Mouse (Mus musculus) forebrain, embryonic 14.5 days (tissue): Measurements from ENCODE around the gene Tmed2. TPM values are rescaled to one million over a fixed set of nuclear protein-coding genes. Genes with fewer than 3 reads are reported as not detected.
A peak's percentile ranks its signal among the peaks of the same experiment; 100 is the strongest.
"Not testable (repeated sequence)": the region's sequence is repeated elsewhere in the genome, so short reads cannot be mapped to it uniquely, and the experiment has no call there.

Source experiments
- ATAC-seq: fragments of 200-750 bp; cut with Nextera tagmentation; 2 replicates; pipeline ENCODE4 v1.8.0; 2017; ENCODE audit warnings: mild to moderate bottlenecking, moderate library complexity
- DNase-seq: peaks from one replicate; pipeline ENCODE4 v3.0.0-alpha.2; 2015; ENCODE audit warnings: low spot score
- H3K27ac ChIP-seq: fragments of 300-500 bp; sonication (generic); 2 replicates; pipeline ENCODE4 v1.5.1; 2014; ENCODE audit warnings: low read depth, mild to moderate bottlenecking, control low read depth, low read length, moderate library complexity
- H3K27me3 ChIP-seq: fragments of 300-500 bp; sonication (generic); replicated peaks from 2 replicates; pipeline ENCODE4 v1.6.1; 2014; ENCODE audit warnings: low read length, control low read depth, mixed read lengths; ENCODE audit not compliant: control insufficient read depth, insufficient read depth
- H3K36me3 ChIP-seq: fragments of 300-500 bp; sonication (generic); 2 replicates; pipeline ENCODE4 v1.6.1; 2014; ENCODE audit warnings: low read length, control low read depth; ENCODE audit not compliant: control insufficient read depth, insufficient read depth
- H3K4me1 ChIP-seq: fragments of 300-500 bp; sonication (generic); 2 replicates; pipeline ENCODE4 v1.6.1; 2014; ENCODE audit warnings: antibody characterized with exemption, low read length, control low read depth; ENCODE audit not compliant: control insufficient read depth, insufficient read depth
- H3K4me2 ChIP-seq: fragments of 300-500 bp; sonication (generic); 2 replicates; pipeline ENCODE4 v1.6.1; 2014; ENCODE audit warnings: mild to moderate bottlenecking, control low read depth, low read length
- H3K4me3 ChIP-seq: fragments of 300-500 bp; sonication (generic); 2 replicates; pipeline ENCODE4 v1.5.1; 2014; ENCODE audit warnings: low read depth, low read length, control low read depth
- H3K9ac ChIP-seq: fragments of 300-500 bp; sonication (generic); 2 replicates; pipeline ENCODE4 v1.6.1; 2014; ENCODE audit warnings: mild to moderate bottlenecking, low read length, control low read depth, moderate library complexity
- H3K9me3 ChIP-seq: fragments of 300-500 bp; sonication (generic); replicated peaks from 2 replicates; pipeline ENCODE4 v1.6.1; 2016; ENCODE audit warnings: low read length, control low read depth, mixed read lengths; ENCODE audit not compliant: control insufficient read depth
- WGBS: fragments of 180-500 bp; shearing (Covaris S2); extraction: QIAGEN DNeasy Blood & Tissue Kit; methylation state at CpG from one replicate; pipeline ENCODE4 v1.1.7; 2014; 5-methylcytosine and 5-hydroxymethylcytosine counted together
- polyA plus RNA-seq: library from polyadenylated mRNA; unstranded; fragments of >200 nt; fragmentation: Nextera tagmentation; extraction: Ambion mirVana; gene quantifications from 2 replicates; pipeline ENCODE4 v1.2.1, GENCODE M21; 2014

Gene Tmed2
- polyA plus RNA-seq, 1 experiment from 2014 or later: 416 TPM

GRCm38 (mm10) chr5:124541602-124541973, 1.1 kb downstream of the Tmed2 start:
- ATAC-seq: no peak
- 16% methylated on average over 8 of the region's 8 CpGs for WGBS
- H3K27ac ChIP-seq: no peak overlapping the region

DNA sequence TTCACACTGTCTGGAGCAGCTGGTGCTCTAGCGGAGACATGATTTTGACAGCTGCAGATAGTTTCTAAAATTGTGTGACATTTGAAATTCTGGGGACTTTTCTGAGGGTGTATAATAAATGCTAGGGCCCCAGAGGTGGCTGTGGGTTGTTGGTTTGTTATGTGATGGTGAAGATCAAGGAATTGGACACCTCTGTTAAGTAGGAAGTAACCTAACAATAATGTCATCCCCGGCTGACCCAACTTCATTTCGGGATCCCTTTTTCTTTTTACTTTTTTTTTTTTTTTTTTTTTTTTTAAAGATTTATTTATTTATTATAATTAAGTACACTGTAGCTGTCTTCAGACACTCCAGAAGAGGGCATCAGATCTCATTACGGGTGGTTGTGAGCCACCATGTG, 10.2 kb downstream of the Tmed2 start:
- peaks cover 47% of the 10 kb centered on the region for H3K36me3 ChIP-seq
- H3K27ac ChIP-seq, H3K27me3 ChIP-seq, H3K4me3 ChIP-seq, H3K4me2 ChIP-seq, H3K4me1 ChIP-seq, H3K9me3 ChIP-seq, DNase-seq, ATAC-seq, H3K9ac ChIP-seq: not testable (repeated sequence)
- 85% methylated on average over 4 of the region's 4 CpGs for WGBS

More at GRCm38 (mm10) chr5:124541602-124541973, 1.1 kb downstream of the Tmed2 start:
- peak overlapping the region; percentile 85 for H3K4me2 ChIP-seq
- peaks cover 12% of the 10 kb centered on the region for H3K4me1 ChIP-seq
- peaks cover 44% of the 10 kb centered on the region for H3K36me3 ChIP-seq
- H3K9ac ChIP-seq: peak overlapping the region; percentile 80
- no peaks in the 10 kb centered on the region for H3K9me3 ChIP-seq
- DNase-seq: no peak
- no peaks in the 10 kb centered on the region for H3K27me3 ChIP-seq
- H3K4me3 ChIP-seq: peak overlapping the region; percentile 90

DNA sequence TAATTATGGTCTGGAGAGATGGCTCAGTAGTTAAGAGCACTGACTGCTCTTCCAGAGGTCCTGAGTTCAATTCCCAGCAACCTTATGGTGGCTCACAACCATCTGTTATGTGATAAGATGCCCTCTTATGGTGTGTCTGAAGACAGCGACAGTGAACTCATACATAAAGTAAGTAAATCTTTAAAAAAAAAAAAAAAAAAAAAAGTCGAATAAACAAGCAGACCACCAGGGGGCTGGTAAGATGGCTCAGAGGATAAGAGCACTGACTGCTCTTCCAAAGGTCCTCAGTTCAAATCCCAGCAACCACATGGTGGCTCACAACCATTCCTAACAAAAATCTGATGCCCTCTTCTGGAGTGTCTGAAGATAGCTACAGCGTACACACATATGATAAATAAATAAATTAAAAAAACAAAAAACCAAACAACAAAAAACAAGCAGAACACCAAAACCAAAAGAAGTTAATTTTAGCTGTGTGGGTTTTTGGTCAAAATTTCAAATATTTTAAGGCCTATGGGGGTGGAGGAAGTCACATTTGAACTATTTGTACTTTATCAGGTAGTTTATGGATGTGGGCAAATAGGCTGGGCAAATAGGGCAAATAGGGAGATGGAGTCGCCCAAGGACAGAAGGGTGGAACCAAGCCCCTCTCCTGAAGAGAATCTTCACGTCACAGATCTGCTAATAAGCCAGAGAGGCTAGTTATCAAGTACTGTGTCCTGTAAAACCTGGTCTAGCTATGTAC, 11.0 kb downstream of the Tmed2 start:
- not testable (repeated sequence) for H3K27ac ChIP-seq, ATAC-seq, DNase-seq, H3K9me3 ChIP-seq, H3K4me1 ChIP-seq, H3K27me3 ChIP-seq
- Histone ChIP-seq H3K36me3 (peaks cover 46% of the 10 kb centered on the region), H3K4me2 (peak overlapping the region; percentile 74), H3K9ac (peak overlapping the region; percentile 83), H3K4me3 (peak overlapping the region; percentile 85)
- WGBS: 33% methylated on average over 5 of the region's 5 CpGs

GRCm38 (mm10) chr5:124552094-124552472, 11.6 kb downstream of the Tmed2 start:
- Histone ChIP-seq H3K36me3 (peaks cover 47% of the 10 kb centered on the region), H3K27ac (peak overlapping the region; percentile 77), H3K9me3 (no peaks in the 10 kb centered on the region), H3K9ac (peak overlapping the region; percentile 83), H3K27me3 (no peaks in the 10 kb centered on the region), H3K4me3 (peak overlapping the region; percentile 85), H3K4me1 (peaks cover 5% of the 10 kb centered on the region; the same call in 1 of the 2 replicates), H3K4me2 (peak overlapping the region; percentile 74)
- DNase-seq: peak; percentile 42
- ATAC-seq: no peak
- WGBS: 12% methylated on average over 9 of the region's 9 CpGs

GRCm38 (mm10) chr5:124552558-124553307, 12.2 kb downstream of the Tmed2 start, which contains the start of gene Ddx55:
Ddx55 (plus strand) TSS chr5:124552864.
- Histone ChIP-seq H3K27ac (peak within 1 kb of the TSS; percentile 77), H3K4me1 (peaks cover 5% of the 10 kb centered on the region; the same call in 1 of the 2 replicates), H3K27me3 (no peaks in the 10 kb centered on the region), H3K4me3 (peak within 1 kb of the TSS; percentile 85), H3K9ac (peak within 1 kb of the TSS; percentile 83), H3K9me3 (no peaks in the 10 kb centered on the region), H3K4me2 (peak within 1 kb of the TSS; percentile 74), H3K36me3 (peaks cover 47% of the 10 kb centered on the region)
- DNase-seq: peak; percentile 96
- under 1% methylated on average over 66 of the region's 66 CpGs for WGBS
- ATAC-seq: peak; percentile 89

- DNase-seq (no peak), ATAC-seq (no peak)
- 67% methylated on average over 6 of the region's 6 CpGs for WGBS
- H3K9ac ChIP-seq: peak overlapping the region; percentile 83
- H3K4me2 ChIP-seq: peak overlapping the region; percentile 74
- peaks cover 47% of the 10 kb centered on the region for H3K36me3 ChIP-seq
- peaks cover 5% of the 10 kb centered on the region; the same call in 1 of the 2 replicates for H3K4me1 ChIP-seq
- no peaks in the 10 kb centered on the region for H3K9me3 ChIP-seq
- H3K4me3 ChIP-seq: peak overlapping the region; percentile 85
- H3K27me3 ChIP-seq: no peaks in the 10 kb centered on the region
- H3K27ac ChIP-seq: no peak overlapping the region
Measured at GRCm38 (mm10) chr5:124553607-124554006, 13.1 kb downstream of the Tmed2 start.

- no peak overlapping the region for H3K9ac ChIP-seq
- no peak for ATAC-seq
- peak; percentile 33 for DNase-seq
- H3K36me3 ChIP-seq: peaks cover 60% of the 10 kb centered on the region
- H3K9me3 ChIP-seq: no peaks in the 10 kb centered on the region
- H3K4me2 ChIP-seq: no peak overlapping the region
- no peak overlapping the region for H3K27ac ChIP-seq
- H3K4me1 ChIP-seq: peaks cover 5% of the 10 kb centered on the region; the same call in 1 of the 2 replicates
- H3K4me3 ChIP-seq: no peak overlapping the region
- 95% methylated on average over 1 of the region's 1 CpGs for WGBS
- no peaks in the 10 kb centered on the region for H3K27me3 ChIP-seq
Measured at GRCm38 (mm10) chr5:124555145-124555544, 14.7 kb downstream of the Tmed2 start.

DNA sequence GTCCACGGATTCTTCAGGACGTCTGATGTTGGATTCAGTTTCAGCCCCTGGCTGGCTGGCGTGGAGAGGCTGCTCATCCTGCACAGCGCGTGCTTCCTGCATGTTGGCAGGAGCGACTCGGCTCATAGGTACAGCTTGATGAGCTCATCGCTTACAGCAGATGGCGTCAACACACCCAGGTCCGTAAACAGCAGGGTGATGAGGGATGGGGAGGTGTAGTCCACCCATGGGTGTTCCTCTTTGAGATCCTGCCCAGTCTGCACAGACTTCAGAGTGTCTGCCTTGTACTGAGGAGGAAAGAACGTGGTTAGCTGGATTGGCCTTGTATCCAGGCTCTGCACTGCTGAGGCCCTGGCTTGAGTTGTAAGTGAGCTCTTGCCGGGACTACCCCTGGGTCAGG, 30.6 kb downstream of the Tmed2 start:
- Histone ChIP-seq H3K4me2 (no peak overlapping the region), H3K9me3 (no peaks in the 10 kb centered on the region), H3K4me1 (no peaks in the 10 kb centered on the region), H3K27ac (no peak overlapping the region), H3K27me3 (no peaks in the 10 kb centered on the region), H3K4me3 (no peak overlapping the region), H3K36me3 (peaks cover 99% of the 10 kb centered on the region), H3K9ac (no peak overlapping the region)
- DNase-seq: no peak
- no peak for ATAC-seq
- WGBS: 89% methylated on average over 12 of the region's 12 CpGs

DNA sequence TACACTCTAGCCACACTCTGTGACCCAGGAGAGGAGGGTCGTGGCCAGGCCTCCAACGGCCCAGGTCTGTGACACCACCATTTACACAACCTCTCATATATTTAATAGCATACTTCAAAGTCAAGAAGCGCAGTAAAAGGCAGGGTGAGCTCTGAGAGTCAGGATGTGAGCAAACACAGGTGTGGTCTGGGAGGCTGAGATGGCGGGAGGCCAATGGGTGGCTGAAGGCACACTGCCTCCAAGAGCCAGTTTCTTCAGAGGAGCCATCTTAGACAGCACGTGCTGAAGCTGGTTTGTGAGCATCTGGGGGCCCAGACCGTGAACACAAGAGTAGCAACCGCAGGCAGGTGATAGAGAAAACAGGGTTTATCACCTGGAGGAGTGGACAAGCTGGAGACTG, 35.0 kb downstream of the Tmed2 start:
- no peaks in the 10 kb centered on the region for H3K27me3 ChIP-seq
- no peak for DNase-seq
- H3K4me1 ChIP-seq: peaks cover 14% of the 10 kb centered on the region
- H3K9ac ChIP-seq: no peak overlapping the region
- H3K9me3 ChIP-seq: no peaks in the 10 kb centered on the region
- no peak overlapping the region for H3K4me2 ChIP-seq
- no peak overlapping the region for H3K27ac ChIP-seq
- WGBS: 94% methylated on average over 7 of the region's 7 CpGs
- H3K36me3 ChIP-seq: peaks cover 71% of the 10 kb centered on the region
- no peak for ATAC-seq
- no peak overlapping the region for H3K4me3 ChIP-seq
